Mouse (Mus musculus) heart, postnatal 0 days (tissue): Measurements from ENCODE around the gene Rcn1.

Source experiments
- CTCF ChIP-seq: IDR thresholded peaks from 2 replicates; pipeline ENCODE4 v1.5.1; 2016; ENCODE audit warnings: antibody characterized with exemption, control low read depth, low read depth
- EP300 ChIP-seq: IDR thresholded peaks from 2 replicates; pipeline ENCODE4 v1.6.1; 2016; ENCODE audit warnings: antibody characterized with exemption, low read depth

DNA sequence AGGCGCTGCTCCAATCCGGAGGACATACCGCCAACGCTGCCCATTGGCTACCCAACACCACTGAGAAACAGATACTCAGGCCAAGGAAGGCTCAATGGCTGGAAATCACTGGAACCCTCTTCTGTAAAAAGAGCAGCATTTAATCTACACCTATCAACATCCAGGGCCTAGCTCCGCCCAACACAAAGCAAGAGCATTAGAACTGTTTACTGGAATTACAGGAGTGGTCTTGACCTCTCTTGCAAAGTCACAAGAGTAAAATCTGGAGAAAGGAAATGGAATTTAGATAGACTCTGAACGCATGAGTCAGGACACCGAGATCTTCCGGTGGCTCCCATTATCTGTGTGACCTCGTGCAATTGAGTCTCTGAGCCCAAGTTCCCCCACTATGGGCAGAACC is 3.1 kb downstream of the Rcn1 start:
- TF ChIP-seq EP300, result no peak
- TF ChIP-seq CTCF, result no peak
